In genomic region chr10:60351761-60352455, GRCm38 (mm10) we compare ENCODE assay signal across 9 mouse cellular contexts. TPM values are rescaled to one million over a fixed set of nuclear protein-coding genes. Genes with fewer than 3 reads are reported as not detected.
DNase-seq lines count a peak whose midpoint lies in the region; ATAC-seq lines count a peak whose summit lies in the region.
"Had no signal": no experiment of that assay in that cellular context is flagged by ENCODE, and none has a peak within 500 bp of the region (broad histone marks: within the 10 kb centered on the region; RNA-seq: fewer than 3 reads in every experiment).

No protein-coding gene starts in this region.

- H3K4me1 ChIP-seq in embryonic facial prominence, embryonic 15.5 days = peaks cover 60% of the 10 kb centered on the region
- H3K4me1 ChIP-seq in midbrain, embryonic 11.5 days (ENCODE audit: control insufficient read depth, insufficient read depth, low read length) = peaks cover 8% of the 10 kb centered on the region

- H3K4me2 ChIP-seq in embryonic facial prominence, embryonic 15.5 days (replicated peaks) = no peak overlapping the region
- no peak overlapping the region for H3K4me2 ChIP-seq in midbrain, embryonic 11.5 days

- H3K36me3 ChIP-seq in embryonic facial prominence, embryonic 15.5 days = no peaks in the 10 kb centered on the region
- H3K36me3 ChIP-seq in midbrain, embryonic 11.5 days (ENCODE audit: control insufficient read depth, insufficient read depth, low read length) = no peaks in the 10 kb centered on the region

- WGBS in embryonic facial prominence, embryonic 15.5 days = 18% methylated on average over 7 of the region's 7 CpGs
- WGBS in large intestine, adult 2 months = 14% methylated on average over 7 of the region's 7 CpGs
- WGBS in midbrain, embryonic 11.5 days = 39% methylated on average over 7 of the region's 7 CpGs

- H3K4me3 ChIP-seq in embryonic facial prominence, embryonic 15.5 days (replicated peaks) = no peak overlapping the region
- no peak overlapping the region for H3K4me3 ChIP-seq in midbrain, embryonic 11.5 days (ENCODE audit: low read depth, low read length)

- H3K27ac ChIP-seq in embryonic facial prominence, embryonic 15.5 days (replicated peaks) = peak overlapping the region; percentile 65
- H3K27ac ChIP-seq in midbrain, embryonic 11.5 days (ENCODE audit: low read depth, low read length) = no peak overlapping the region; the same call in 1 of the 2 replicates

- no peak overlapping the region for H3K9ac ChIP-seq in embryonic facial prominence, embryonic 15.5 days
- H3K9ac ChIP-seq in midbrain, embryonic 11.5 days (ENCODE audit: low read length) = no peak overlapping the region

- H3K9me3 ChIP-seq in embryonic facial prominence, embryonic 15.5 days (replicated peaks) = no peaks in the 10 kb centered on the region
- no peaks in the 10 kb centered on the region for H3K9me3 ChIP-seq in midbrain, embryonic 11.5 days (ENCODE audit: control insufficient read depth, low read length)

- intact Hi-C loops in heart, postnatal 25 days (cut with DNase I) = no loop called here

- ATAC-seq in embryonic facial prominence, embryonic 15.5 days (ENCODE audit: insufficient number of reproducible peaks, low FRiP score, low TSS enrichment, low read depth) = peak; percentile 69; the same call in 1 of the 2 replicates
- peak; percentile 54 for ATAC-seq in midbrain, embryonic 11.5 days (ENCODE audit: low FRiP score)

- DNase-seq in thymus, postnatal 0 days (ENCODE audit: low spot score) = peak; percentile 44
- DNase-seq in thymus, postnatal 10 days (ENCODE audit: low spot score in 2 of 2) = no peak
- DNase-seq in heart, postnatal 25 days (ENCODE audit: low spot score) = peak; percentile 78
- peak; percentile 53 for DNase-seq in large intestine, adult 2 months (ENCODE audit: low read depth, low spot score)
- DNase-seq in midbrain, embryonic 11.5 days (ENCODE audit: low spot score, missing footprints) = peak; percentile 88
- DNase-seq in yolk sac, embryonic 10.5 days (ENCODE audit: low spot score) = peak; percentile 40
- no peak for DNase-seq in right cerebral cortex, adult 2 months (ENCODE audit: low spot score in 2 of 2)

- H3K27me3 ChIP-seq in embryonic facial prominence, embryonic 15.5 days = no peaks in the 10 kb centered on the region
- H3K27me3 ChIP-seq in midbrain, embryonic 11.5 days (ENCODE audit: control insufficient read depth, insufficient read depth, low read length) = peaks cover 5% of the 10 kb centered on the region; the same call in 1 of the 2 replicates

RNA-seq across cellular contexts. Expression of gene Vsir, which starts 5.3 kb away (rescaled TPM):
- 14.0 and 15.2 TPM in 2 replicates for polyA plus RNA-seq in thymus, postnatal 0 days (2015; fragmentation: Nextera tagmentation; extraction: Ambion mirVana)
- polyA plus RNA-seq in embryonic facial prominence, embryonic 15.5 days (2015; fragmentation: Nextera tagmentation; extraction: Ambion mirVana) = 3.5 and 5.5 TPM in 2 replicates
- total RNA-seq in heart, postnatal 25 days (2021) = 10 to 100 TPM; 20.2 to 23.5 TPM
- polyA plus RNA-seq in large intestine, adult 2 months (2012; rRNA removed) = 22.6 and 40.7 TPM in 2 replicates
- 1.7 and 2.3 TPM in 2 replicates for polyA plus RNA-seq in midbrain, embryonic 11.5 days (2014; fragmentation: Nextera tagmentation; extraction: Ambion mirVana)

RNA-seq across cellular contexts. Expression of gene Gm17455, which starts 47.6 kb away (rescaled TPM):
- 0.31 and 0.52 TPM in 2 replicates for polyA plus RNA-seq in thymus, postnatal 0 days (2015; fragmentation: Nextera tagmentation; extraction: Ambion mirVana)
- 1.3 and 2.3 TPM in 2 replicates for polyA plus RNA-seq in embryonic facial prominence, embryonic 15.5 days (2015; fragmentation: Nextera tagmentation; extraction: Ambion mirVana)
- total RNA-seq in heart, postnatal 25 days (2021) = not detected
- 0.27 and 0.30 TPM in 2 replicates for polyA plus RNA-seq in large intestine, adult 2 months (2012; rRNA removed)
- 3.0 and 3.7 TPM in 2 replicates for polyA plus RNA-seq in midbrain, embryonic 11.5 days (2014; fragmentation: Nextera tagmentation; extraction: Ambion mirVana)
- polyA plus RNA-seq: erythroblast, embryonic 14.5 days had no signal

Comparison
In these comparisons a context has a peak if more than half of its experiments do, and no peak if none do; other contexts are left out.
1. DNase-seq: peak in thymus, postnatal 0 days (single experiment), heart, postnatal 25 days (single experiment), large intestine, adult 2 months (single experiment), midbrain, embryonic 11.5 days (single experiment) and yolk sac, embryonic 10.5 days (single experiment); none in thymus, postnatal 10 days (0 of 2) and right cerebral cortex, adult 2 months (0 of 2).